Mouse (Mus musculus): ENCODE measurements around the gene Mars2.

The Mars2 gene

GRCm38 (mm10) chr1:55236890-55237642 lies at the start of gene Mars2:
TSS of gene Mars2 (plus strand) at chr1:55237177.
- peak; percentile 96 to 99 for DNase-seq

DNA sequence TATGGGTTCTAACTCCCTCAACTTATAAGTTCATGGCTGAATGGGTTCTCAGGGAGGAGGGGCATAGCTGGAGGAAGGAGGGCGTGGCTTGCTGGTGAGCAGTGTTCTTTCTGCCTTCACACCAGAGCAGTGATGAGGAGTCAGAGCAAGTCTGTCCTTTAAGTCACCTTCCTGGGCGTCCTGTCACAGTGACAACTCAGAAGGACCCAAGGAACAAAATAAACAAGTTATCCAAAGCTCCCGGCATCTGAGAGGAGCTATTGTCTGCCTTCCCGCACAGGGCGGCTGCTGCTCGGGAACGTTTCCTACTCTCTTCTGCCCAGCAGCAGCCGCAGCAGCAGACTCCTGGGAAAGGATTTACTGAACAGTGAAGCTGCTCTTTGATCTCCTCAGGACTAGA lies 45.0 kb upstream of the Mars2 start:
- peak; percentile 14 to 23 for DNase-seq

DNA sequence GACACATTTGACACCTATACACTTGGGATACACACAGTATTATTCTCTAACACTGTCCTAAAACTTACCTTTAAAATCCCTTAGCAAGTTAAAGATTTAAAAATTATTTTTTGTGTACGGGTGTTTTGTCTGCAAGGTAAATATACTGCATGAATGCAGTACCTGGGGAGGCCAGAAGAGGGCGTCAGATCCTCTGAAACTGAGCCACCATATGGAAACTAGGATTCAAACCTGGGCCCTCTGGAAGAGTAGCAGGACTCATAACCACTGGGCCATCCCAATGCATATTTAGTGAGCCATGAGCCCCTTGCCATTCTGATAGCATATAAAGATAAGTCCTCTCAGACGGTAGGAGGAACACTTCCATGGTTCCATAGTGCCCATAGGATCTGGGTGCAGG lies 44.2 kb upstream of the Mars2 start:
- DNase-seq = peak in 1 of 2 experiments; percentile 51

DNA sequence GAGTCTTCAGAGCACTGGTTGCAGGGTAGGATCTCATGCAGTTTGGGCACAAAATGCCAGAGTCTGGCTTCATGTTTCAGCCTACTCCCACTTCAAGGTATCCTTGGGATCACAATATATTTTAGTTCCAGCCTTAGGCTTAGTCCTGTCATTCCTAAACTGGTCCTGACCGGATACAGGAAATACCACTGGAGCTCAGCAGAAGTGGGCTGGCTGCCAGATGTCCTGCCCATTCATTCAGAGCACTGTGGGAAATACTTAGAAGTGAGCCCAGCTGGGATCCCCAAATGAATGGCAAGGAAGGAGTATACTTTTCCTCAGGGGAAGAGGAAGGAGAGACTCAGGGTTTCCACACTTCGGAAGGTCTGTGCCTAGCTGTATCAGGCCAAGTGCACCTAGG lies 43.7 kb upstream of the Mars2 start:
- DNase-seq = peak; percentile 88 to 89

- DNase-seq = no peak
Measured at GRCm38 (mm10) chr1:55194064-55194915, 42.7 kb upstream of the Mars2 start.

DNA sequence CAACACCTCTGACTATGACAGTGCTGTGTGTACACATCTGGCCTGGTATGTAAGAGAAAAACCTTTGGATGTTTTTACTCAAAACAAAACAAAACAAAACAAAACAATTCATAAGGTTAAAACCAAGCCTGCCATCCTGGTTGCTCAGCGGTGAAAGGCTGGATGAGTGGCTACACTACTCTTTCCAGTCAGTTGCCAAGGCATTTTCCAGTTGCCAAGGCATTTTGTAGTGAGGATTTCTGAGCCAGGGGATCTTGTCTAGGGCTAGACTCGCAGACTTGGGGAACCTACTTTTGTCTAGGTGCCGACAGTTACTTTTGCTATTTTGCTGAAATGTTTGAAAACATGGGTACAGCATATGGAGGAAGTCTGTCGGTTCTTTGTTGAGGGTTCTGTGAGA lies 42.0 kb upstream of the Mars2 start:
- DNase-seq = no peak

DNA sequence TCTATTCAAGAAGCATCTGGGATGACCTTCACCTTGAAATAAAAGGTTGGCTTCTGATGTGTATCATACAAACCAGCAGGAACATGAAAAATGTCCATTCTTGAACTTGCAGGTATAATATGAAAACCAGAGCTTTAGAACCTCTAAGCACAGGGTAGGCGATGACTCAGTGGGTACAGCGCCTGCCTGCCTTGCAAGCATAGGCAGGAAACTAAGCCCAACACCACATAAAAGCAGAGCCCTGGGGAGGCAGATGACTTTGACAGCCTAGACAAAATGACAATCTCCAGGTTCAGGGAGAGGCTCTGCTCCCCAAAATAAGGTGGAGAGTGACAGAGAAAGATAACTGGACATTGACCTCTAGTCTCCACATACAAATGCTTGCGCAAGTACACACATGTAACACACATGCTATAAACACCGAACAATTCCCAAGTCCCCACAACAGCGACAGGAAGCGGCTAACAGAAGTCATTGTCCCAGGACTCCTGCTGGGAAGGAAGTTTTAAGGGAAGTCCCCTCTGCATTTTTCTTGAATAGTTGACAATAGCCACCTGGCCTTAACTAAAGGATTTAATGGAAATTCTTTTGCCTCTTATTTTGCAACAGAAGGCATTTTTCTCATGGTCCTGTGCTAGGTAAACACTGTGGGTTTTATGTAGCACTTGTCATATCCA lies 40.5 kb upstream of the Mars2 start:
- no peak for DNase-seq

DNA sequence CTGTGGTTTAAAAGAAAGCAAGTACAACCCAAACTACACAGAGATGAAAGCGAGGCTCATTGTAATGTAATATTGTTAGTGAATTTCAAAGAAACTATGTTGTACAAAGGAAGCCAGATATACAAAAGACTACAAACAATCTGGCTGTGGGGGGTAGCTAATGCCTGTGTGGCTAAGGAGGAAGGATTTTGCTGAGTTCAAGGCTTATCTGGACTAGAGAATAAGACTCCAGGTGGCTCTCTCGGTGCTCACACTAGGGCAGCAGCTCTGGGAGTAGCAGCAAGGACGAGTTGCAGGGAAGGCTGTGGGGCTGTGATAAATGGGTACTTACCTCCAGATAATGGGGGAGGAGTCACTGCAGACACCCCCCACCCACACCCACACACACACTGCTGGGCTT lies 38.3 kb upstream of the Mars2 start:
- DNase-seq = no peak

DNA sequence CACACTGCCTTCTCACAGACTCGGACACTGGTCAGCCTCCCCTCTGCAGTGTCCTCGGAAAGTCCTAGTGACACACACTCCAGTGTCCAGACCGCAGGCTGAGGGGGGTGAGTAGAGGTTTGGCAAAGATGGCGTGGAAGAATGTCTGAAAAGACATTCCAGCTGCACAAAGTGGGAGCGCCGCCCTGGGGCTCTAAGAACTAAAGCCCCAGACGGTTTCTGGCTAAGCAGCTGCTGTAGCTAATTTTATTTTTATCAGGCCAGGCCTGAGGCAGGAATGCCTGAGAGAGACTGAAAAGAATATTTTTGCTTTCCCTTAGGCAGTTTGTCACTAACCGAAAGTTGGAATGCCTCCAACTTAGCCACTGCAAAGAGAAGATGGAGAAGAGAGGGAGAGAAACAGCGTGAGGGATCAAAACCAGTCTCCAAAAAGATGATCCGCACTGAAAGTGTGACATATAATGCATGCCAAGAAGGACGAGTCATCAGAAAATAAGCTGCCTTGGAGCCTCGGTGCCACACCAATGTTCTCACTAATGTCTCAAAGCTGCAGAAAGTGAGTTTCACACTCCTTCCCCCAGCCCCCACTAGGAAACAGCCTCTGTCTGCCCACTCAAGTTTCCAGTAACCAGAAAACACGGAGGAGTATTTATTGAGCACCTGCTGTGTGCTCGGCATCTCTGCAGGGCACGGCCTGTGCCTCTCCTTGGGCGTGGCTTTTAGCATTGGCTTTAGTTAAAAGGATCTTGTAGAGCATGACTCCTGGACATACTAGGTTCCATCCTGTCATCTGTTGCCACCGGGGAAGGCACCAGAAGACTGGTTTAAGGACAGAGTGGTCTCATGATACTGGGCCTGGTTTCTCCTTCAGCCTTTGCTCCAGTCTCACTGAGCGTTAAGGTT lies 34.9 kb upstream of the Mars2 start:
- DNase-seq = peak; percentile 15 to 32

DNA sequence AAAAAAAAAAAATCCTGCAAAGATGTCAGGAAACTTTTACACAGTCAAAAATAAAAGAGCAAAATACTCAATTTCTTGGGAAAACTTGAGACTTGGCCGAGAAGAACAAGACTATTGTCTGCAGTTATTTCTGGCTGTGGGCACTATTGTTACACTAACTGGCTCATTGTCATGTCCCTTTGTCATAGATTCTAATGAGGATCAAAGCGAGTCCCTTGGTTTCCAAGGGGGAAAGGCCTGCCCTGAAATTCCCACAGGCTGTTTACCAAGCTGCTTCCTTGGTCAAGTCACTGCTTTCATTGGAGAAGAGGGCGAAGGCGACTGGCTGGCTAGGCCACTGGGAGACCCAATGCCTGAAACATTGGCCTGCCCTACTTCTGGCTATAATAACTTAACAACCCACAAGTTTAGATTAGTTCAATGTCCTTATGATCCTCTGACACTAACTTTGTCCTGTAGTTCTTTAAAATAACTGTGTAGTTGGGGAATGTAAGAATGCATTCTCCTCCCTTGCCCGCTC lies 31.1 kb upstream of the Mars2 start:
- DNase-seq = no peak

DNA sequence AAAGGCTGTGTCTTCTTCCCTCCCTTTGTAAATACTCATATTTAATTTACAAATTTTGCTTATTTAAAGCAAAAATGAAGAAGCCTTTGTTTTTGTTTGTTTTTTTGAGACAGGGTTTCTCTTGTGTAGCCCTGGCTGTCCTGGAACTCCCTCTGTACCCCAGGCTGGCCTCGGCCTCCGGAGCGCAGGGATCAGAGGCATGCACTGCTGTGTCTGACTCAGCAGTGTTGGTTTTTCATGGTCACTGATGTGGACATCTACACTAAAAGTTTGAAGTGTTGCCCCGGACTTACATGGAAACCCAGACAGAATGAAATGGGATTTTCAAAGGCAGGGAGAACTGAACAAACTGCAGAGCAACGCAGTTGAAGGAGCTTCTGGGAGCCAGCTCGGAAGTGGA lies 29.4 kb upstream of the Mars2 start:
- DNase-seq = no peak

- no peak for DNase-seq
Measured at GRCm38 (mm10) chr1:55208500-55209140, 28.4 kb upstream of the Mars2 start.

- peak; percentile 33 to 47 for DNase-seq
Measured at GRCm38 (mm10) chr1:55210202-55210965, 26.6 kb upstream of the Mars2 start.

GRCm38 (mm10) chr1:55211081-55211480 lies 25.9 kb upstream of the Mars2 start:
- DNase-seq = no peak

GRCm38 (mm10) chr1:55212771-55213170 lies 24.2 kb upstream of the Mars2 start:
- no peak for DNase-seq

- DNase-seq = no peak
Measured at GRCm38 (mm10) chr1:55213475-55213874, 23.5 kb upstream of the Mars2 start.

DNA sequence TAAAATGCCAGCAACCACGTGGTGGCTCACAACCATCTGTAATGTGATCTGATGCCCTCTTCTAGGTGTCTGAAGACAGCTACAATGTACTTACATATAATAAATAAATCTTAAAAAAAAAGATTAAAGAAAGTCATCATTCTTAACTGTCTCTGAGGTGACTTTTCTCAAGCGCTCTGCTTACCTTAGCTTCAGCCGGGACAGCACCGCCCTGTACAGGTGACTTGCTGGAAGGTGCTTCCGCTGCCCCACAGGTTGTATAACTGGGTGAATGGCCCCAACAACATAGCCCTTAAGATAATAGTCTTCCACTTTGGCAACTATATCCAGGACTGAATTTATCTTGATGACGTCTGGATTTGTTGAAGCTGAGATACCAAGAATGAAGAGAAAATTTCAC lies 23.0 kb upstream of the Mars2 start:
- no peak for DNase-seq

DNA sequence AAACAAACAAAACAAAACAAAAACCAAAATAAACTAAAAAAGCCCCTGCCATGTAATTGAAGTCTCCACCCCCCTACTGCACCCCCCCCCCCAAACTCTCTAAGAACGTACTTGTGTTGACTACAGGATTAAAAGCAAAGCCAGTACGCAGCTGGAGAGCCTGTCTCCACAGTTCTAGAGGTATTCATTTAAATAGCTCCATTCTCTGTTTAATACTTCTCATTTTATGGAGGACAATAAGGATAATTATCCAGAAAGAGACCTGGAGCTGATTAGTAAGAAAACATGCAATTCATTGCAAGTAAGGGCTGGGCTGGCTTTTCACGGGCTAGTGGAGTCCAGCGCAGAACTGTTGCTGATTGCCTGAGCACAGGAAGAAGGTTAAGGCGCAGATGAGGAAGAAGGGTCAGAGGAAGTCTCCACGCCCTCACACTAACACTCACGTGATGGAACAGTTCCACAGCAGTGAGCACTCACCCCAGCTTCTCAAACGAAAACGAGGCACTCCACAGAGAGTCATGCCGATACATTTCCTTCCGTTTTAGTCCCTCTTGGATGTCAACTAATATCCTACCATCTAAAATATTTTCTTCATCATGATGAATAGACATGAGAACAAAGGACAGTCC lies 21.7 kb upstream of the Mars2 start:
- DNase-seq = peak; percentile 51 to 56

DNA sequence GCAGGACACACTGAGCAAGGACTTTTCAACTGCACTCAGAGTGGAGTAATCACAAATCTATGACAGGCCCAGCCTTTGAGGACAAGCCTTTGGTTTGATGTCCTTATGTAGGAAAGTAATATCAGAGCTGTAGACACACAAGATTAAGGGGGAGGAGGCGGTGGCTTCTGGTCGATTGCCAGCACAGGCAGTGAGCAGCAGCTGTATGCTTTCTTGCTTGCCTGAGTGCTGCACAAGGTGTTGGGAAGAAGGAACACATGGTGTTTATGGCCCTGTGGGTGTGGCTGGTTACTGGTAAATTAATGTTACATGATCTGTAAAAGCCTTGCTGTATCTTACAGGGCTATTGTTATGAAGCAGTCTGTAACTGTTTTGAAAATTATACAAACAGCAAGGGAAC lies 19.8 kb upstream of the Mars2 start:
- no peak for DNase-seq

DNA sequence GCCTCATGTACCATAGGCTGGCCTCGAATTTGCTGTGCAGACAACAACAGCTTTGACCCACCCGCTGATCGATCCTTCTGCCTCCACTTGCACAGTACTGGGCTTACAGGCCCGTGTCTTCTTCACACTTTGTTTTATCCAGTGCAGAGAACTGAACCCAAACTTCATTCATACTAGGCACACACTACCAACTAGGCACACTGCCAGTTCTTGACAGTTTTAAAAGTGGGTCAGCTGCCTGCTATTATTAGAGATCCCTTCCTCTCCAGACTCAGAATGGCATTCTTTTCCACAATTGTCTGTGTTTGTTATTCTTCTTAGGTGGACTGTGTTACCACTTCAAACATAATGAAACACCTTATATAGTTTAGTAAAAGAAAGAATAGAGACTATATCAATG lies 15.6 kb upstream of the Mars2 start:
- peak in 1 of 2 experiments; percentile 16 for DNase-seq
